Mouse (Mus musculus) lung, adult 2 months (tissue): Measurements from ENCODE around the gene Elavl3. TPM values are rescaled to one million over a fixed set of nuclear protein-coding genes. Genes with fewer than 3 reads are reported as not detected.

ENCODE experiments used
- DNase-seq: peaks from one replicate; pipeline ENCODE4 v3.0.0; 2022
- H3K4me1 ChIP-seq: fragments of 200-500 bp; 2 replicates; pipeline ENCODE4 v1.6.1; 2011; ENCODE audit warnings: low read length; ENCODE audit not compliant: control insufficient read depth, insufficient read depth
- H3K4me3 ChIP-seq: fragments of 200-500 bp; replicated peaks from 2 replicates; pipeline ENCODE3; 2011; ENCODE audit warnings: low read depth, mild to moderate bottlenecking, control low read depth, low read length; ENCODE audit errors: extremely low read depth
- CTCF ChIP-seq: fragments of 200-500 bp; IDR thresholded peaks from 2 replicates; pipeline ENCODE4 v1.5.1; 2011; ENCODE audit warnings: mild to moderate bottlenecking, low read length, control low read depth; ENCODE audit not compliant: insufficient read depth
- POLR2A ChIP-seq: fragments of 200-500 bp; IDR thresholded peaks from 2 replicates; pipeline ENCODE4 v1.6.1; 2011; ENCODE audit warnings: low read depth, mild to moderate bottlenecking, control low read depth, low read length, borderline replicate concordance; ENCODE audit errors: extremely low read depth
- WGBS: fragments of 180-500 bp; shearing (Covaris S2); methylation state at CpG from one replicate; pipeline ENCODE4 v1.1.7; 2018; 5-methylcytosine and 5-hydroxymethylcytosine counted together
- polyA plus RNA-seq: library from polyadenylated mRNA; depleted of rRNA; stranded (reverse); fragments of >200 nt; gene quantifications from 2 replicates; pipeline ENCODE4 v1.2.3, GENCODE M21; 2012

Gene Elavl3
- polyA plus RNA-seq, 1 experiment = 0.06 TPM

DNA sequence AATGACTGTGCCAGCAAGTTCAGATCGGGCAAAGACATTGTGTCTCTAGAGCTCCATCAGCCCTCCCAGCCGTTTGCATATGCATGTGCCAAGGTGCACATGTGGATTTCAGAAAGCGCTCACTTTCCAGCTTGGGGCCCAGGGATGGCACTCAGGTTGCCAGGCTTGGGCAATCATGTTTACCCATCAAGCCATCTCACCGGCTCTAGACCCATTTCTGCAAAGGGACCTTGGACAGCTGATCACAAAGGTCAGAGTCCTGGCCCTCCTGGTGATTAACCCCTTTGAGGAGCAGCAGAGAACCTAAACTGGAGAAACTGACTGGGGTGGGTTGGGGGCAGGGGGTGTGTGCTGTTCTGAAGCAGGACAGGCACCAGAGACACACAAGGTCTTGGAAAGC lies 59.6 kb downstream of the Elavl3 start:
- Histone ChIP-seq H3K4me3 (no peak overlapping the region), H3K4me1 (peaks cover 5% of the 10 kb centered on the region; the same call in 1 of the 2 replicates)
- WGBS = 77% methylated on average over 4 of the region's 4 CpGs
- TF ChIP-seq POLR2A = no peak
- no peak for DNase-seq

DNA sequence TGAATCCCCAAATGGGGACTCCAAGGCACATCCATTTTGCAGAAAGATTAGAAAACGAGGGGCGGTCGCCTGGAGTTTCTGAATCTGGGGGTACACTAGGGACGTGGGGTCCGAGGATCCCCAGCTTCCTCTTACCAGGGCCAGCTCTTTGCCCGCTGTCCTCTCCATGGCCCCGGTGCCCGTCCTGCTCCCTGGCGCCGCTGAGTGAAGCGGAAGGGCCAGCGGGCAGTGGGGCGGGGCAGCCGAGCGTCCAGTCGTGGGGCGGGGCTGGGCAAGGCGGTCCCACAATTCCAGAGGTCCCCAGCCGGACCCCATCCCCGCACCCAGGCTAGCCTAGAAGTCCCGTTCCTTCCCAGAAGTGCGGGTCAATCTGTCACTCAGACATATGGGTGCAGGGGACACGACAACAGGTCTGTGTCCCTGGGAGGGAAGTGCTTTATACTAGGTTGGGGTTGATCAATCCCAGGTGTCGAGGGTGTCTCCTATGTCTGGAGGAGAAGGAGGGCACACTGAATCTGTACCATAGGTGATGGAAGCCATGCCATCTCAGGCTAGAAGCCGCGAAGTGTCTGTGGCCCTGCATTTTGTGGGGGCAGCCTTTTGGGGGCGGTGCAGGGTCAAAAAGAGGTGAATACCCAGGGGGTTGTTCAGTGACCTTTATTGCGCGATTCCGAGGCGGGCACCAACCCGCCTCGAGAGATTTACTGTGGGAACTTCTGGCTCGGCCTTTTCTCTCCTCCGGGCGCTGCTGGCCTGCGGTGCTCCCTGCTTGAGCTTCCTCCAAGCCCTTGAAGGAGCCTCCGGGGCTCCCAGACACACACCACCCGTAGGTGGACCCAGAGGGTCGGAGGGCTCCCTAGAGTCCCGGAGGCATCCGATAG lies 62.4 kb downstream of the Elavl3 start, which contains the start of gene Rgl3:
Rgl3 (minus strand) TSS at position 217 of the 881 bp plus-strand sequence.
- 1% methylated on average over 42 of the region's 42 CpGs for WGBS
- peak; percentile 73 for DNase-seq
- H3K4me3 ChIP-seq = peak within 1 kb of the TSS; percentile 81
- peaks cover 5% of the 10 kb centered on the region; the same call in 1 of the 2 replicates for H3K4me1 ChIP-seq
- TF ChIP-seq POLR2A (peak; percentile 45; the same call in 1 of the 2 replicates), CTCF (no peak)

DNA sequence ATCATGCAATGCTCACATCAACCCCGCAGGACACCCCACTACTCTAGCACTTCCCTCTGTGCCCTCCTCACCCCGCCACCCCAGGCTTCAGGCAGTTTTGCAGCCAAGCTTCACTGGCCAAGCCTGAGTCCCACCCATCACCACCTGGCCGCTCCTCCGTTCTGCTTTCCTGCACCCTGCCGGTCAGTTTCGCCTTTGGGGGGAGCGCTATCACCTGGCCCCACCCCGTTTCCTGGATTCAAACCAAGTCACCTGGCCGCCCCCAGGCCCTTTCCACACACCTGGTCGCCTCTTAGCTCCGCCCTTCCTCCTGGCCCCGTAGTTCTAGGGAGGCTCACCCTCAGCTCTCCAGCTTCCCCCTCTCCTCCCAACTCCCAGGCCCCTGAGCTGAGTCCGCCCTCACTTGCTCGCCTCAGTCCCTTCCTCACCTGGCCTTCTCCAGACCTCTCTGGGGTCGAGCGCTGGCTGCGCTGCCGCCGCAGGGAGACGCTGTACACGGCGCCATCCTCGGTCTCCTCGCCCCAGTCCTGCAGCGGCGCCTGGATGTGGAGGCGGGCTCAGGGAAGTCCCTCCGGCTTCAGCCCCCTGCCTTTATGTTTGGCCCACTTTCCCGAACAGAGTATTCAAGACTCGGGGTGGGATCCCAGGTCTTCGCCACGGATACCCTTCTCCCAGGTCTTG lies 63.3 kb downstream of the Elavl3 start:
- peaks cover 5% of the 10 kb centered on the region; the same call in 1 of the 2 replicates for H3K4me1 ChIP-seq
- peak; percentile 28 for DNase-seq
- TF ChIP-seq POLR2A = no peak
- TF ChIP-seq CTCF = no peak
- WGBS = 2% methylated on average over 32 of the region's 32 CpGs
- H3K4me3 ChIP-seq = peak overlapping the region; percentile 68

DNA sequence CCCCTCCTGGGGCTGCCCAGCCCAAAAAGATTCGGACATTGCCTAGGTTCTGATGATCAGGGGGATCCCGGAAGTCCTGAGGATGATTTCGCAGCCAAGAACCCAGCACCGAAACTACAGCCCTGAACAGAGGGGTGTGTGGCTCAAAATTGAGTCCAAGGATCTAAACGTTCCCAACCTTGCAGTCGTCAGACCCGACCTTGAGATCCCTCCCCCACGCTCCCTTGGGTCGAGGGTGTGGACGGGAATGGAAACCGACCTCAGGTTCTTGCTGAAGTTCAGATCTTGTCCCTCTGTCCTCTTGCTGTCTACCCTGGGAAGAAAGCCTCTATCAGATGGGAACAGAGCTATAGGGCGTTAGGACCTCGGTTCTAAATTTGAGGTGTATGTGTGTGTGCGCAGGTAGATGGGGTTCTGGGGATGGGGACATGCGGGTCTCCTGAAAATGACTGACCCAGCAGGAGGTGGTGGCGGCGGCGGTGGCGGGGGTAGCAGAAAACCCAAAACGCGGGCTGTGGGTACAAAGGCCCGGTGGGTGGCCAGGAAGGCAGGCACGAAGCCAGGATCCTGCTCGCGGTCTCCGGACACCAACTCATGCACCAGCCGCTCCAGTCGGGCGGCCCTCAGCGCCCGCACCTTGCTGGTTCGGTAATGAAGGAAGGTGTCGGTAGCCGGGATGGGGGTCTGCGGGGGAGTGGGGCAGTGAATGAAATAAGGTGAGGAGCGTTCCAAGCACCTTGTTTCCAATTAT lies 64.1 kb downstream of the Elavl3 start:
- Histone ChIP-seq H3K4me1 (peaks cover 5% of the 10 kb centered on the region; the same call in 1 of the 2 replicates), H3K4me3 (no peak overlapping the region)
- 33% methylated on average over 36 of the region's 36 CpGs for WGBS
- no peak for DNase-seq
- no peak for TF ChIP-seq POLR2A
- no peak for TF ChIP-seq CTCF

DNA sequence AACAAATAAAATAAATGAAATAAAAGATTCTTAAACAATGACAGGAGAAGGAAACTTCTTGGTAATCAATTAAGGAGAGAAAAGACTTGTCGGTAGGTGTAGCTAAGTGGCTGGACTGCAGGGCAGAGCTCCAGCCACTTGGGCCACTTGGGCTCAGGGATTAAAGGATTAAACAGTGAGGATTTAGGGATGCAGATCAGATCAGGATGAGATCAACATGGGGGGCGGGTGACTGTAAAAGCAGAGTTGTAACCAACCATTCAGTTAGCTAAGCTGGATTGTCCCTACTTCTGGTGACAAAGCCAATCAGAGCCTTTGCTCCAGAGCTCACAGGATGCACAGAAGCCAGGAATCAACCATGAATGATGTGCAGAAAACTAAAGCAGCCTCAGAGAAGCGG lies 67.9 kb downstream of the Elavl3 start:
- WGBS = 48% methylated on average over 3 of the region's 3 CpGs

DNA sequence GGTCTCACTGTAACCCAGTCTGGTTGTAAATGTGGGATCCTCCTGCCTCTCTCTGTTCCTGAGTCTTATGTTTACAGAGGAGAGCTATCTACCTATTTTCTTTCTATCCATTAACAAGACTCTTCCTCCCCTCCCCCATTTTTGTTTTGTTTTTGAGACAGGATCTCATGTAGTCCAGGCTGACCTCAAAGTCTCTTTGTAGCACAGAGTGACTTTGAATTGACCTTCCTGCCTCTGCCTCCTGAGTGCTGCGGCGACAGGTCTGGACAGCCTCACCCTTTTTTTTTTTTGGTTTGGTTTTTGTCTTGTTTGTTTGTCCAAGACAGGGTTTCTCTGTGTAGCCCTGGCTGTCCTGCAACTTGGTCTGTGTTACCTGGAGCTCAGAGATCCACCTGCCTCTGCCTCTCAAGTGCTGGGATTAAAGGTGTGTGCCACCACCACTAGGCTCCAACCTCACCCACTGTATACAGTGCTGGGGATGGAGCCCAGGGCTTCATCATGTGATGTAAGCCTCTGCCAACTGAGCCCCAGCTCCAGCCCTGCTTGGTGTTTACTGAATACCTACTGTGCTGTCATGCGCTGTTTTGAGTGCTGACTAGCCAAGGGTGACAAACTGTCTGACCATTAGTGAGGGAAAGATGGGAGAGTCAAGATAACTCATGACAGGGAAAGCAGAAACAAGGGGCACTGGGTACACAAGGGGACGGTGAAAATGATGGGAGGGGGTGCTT lies 73.3 kb downstream of the Elavl3 start:
- TF ChIP-seq POLR2A = no peak
- TF ChIP-seq CTCF = no peak
- no peak for DNase-seq
- WGBS = 82% methylated on average over 4 of the region's 4 CpGs
- Histone ChIP-seq H3K4me3 (no peak overlapping the region), H3K4me1 (no peaks in the 10 kb centered on the region)

More for the DNA sequence above, 67.9 kb downstream of the Elavl3 start:
- Histone ChIP-seq H3K4me1 (peaks cover 5% of the 10 kb centered on the region; the same call in 1 of the 2 replicates), H3K4me3 (no peak overlapping the region)
- TF ChIP-seq CTCF = no peak
- TF ChIP-seq POLR2A = no peak
- DNase-seq = no peak

DNA sequence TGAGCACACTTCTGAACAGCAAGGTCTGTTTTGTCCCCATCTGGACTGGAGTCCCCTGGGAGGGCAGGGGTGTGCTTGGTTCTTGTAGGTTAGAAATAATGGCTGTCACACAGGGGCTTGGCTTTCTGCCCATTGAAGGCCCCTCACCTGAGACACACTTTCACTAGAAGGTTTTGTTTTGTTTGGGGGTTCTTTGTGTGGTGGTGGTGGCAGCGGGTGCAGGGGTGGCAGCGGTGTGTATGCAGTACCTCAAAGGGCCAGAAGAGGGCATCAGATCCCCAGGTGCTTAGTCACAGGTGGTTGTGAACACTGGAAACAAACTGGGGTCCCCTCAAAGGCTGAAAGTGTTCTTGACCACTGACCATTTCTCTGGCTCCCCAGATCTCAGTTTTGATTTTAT lies 73.9 kb downstream of the Elavl3 start:
- Histone ChIP-seq H3K4me3 (no peak overlapping the region), H3K4me1 (no peaks in the 10 kb centered on the region)
- WGBS = 39% methylated on average over 2 of the region's 2 CpGs
- TF ChIP-seq POLR2A (no peak), CTCF (peak; percentile 64)
- DNase-seq = peak; percentile 56

DNA sequence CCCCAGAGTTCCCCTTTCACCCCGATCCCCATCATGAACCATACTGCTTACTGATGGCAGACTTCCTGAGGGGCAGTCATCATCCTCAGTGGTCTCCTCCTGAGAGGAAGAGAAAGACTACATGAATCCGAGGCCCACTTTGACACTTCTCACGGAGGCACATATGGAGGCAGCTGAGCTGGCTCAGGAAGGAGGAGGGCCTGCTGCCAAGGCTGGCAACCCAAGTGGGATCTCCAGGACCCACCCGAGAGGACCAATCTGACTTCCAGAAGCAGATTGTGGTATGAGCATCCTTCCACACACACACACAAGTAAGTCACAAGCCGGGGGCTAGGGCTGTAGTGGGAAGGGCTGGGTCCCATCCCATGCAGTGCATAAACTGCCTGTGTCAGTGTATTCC lies 74.5 kb downstream of the Elavl3 start:
- WGBS = 65% methylated on average over 5 of the region's 5 CpGs
- no peak overlapping the region for H3K4me3 ChIP-seq
- no peaks in the 10 kb centered on the region for H3K4me1 ChIP-seq
- no peak for DNase-seq
- TF ChIP-seq CTCF (no peak), POLR2A (no peak)

DNA sequence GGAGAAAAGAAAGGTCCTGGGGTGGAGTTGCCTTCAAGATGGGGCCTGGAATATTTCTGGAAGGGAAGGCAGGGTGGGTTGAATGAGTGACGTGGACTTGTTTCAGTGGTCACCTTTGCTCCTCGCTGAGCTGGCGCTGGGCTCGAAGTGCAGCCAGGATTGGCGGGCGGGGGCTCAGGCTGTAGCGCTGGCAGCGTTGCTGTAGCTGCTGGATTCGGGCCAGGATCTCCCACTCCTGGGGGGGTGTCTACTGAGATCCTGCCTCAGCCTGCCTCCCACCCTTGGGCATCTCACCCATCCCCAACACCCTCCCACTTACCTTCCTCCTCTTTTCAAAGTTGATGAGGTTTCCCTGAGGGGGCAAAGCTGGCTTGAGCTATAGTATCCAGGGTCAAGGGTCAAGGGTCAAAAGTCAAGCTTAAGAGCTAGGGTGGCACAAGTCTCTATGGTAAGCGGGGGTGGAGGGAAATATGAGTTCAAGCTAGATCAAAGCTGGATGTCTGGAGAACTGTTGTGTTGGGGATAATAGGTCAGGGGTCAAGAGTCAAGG lies 75.1 kb downstream of the Elavl3 start:
- no peak for TF ChIP-seq POLR2A
- no peak for TF ChIP-seq CTCF
- no peak for DNase-seq
- WGBS = 83% methylated on average over 10 of the region's 10 CpGs
- no peaks in the 10 kb centered on the region for H3K4me1 ChIP-seq
- H3K4me3 ChIP-seq = no peak overlapping the region
